Mouse (Mus musculus): ENCODE data around the gene Rest. TPM values are rescaled to one million over a fixed set of nuclear protein-coding genes. Genes with fewer than 3 reads are reported as not detected.
A peak's percentile ranks its signal among the peaks of the same experiment; 100 is the strongest.

The Rest gene
- polyA plus RNA-seq, 1 experiment from 2014 or later, result 19.5 TPM

DNA sequence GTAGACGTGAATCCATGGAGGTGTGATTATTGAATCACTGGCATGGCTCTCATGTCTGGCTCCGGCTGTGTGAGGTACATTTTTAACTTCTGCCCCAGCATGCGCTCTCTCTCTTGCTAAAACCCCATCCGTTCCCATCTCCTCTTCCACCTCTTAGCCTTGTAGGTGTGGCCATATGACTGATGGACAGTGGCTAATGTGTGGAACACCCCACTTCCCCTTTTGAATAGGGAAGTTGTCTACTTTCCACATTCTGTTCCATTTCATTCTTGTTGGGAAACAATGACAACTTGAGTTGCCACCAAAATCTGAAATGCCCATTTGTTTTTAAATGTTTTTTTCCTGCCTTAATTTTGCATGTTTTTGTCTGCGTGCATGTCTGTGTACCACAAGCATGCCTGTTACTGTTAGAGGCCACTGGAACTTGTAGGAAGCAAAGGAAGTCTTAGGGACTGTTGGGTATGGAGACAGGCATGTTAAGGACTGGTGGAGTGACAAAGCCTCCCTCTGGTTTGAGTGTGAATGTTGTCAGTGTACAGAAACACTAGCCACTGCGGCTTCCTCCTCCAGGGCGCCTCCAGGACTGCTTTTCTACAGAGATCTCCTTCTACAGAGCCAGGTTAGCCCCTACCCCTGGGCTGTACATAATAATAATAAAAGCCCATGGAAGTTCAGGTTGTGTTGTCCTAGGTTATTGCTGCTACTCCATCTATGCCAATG lies 27.7 kb downstream of the Rest start:
- Histone ChIP-seq H3K36me3 (peaks cover 97% of the 10 kb centered on the region), H3K4me1 (no peaks in the 10 kb centered on the region), H3K9me3 (replicated peaks) (no peaks in the 10 kb centered on the region), H3K27ac (replicated peaks) (no peak overlapping the region), H3K4me3 (no peak overlapping the region), H3K27me3 (ENCODE audit: low read depth, poor library complexity, severe bottlenecking) (no peaks in the 10 kb centered on the region)
- 94% methylated on average over 7 of the region's 7 CpGs for WGBS
- DNase-seq (ENCODE audit: low spot score), result no peak

DNA sequence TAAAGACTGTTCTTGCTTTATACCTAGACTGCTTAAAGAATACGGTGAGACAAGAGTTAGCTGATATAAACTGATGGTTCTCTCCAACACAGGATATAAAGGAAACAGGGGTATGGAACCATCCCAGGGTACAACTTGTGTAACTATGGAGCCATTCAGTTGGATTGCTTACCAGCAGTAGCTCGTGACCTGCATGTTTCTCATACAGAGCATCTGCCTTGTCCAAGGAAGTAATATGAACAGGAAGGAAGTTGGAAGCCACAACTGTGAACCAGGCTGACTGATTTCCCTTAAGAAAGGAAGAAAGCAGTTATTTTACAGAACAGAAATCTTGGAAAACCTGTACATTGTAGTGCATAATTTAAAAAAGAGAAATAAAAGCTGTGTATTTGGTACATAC lies 34.2 kb downstream of the Rest start:
- 93% methylated on average over 2 of the region's 2 CpGs for WGBS
- H3K27ac ChIP-seq (replicated peaks), result no peak overlapping the region
- H3K9me3 ChIP-seq (replicated peaks), result no peaks in the 10 kb centered on the region
- no peak for DNase-seq (ENCODE audit: low spot score)
- H3K27me3 ChIP-seq (ENCODE audit: low read depth, poor library complexity, severe bottlenecking), result no peaks in the 10 kb centered on the region
- no peaks in the 10 kb centered on the region for H3K4me1 ChIP-seq
- no peak overlapping the region for H3K4me3 ChIP-seq
- peaks cover 88% of the 10 kb centered on the region for H3K36me3 ChIP-seq

DNA sequence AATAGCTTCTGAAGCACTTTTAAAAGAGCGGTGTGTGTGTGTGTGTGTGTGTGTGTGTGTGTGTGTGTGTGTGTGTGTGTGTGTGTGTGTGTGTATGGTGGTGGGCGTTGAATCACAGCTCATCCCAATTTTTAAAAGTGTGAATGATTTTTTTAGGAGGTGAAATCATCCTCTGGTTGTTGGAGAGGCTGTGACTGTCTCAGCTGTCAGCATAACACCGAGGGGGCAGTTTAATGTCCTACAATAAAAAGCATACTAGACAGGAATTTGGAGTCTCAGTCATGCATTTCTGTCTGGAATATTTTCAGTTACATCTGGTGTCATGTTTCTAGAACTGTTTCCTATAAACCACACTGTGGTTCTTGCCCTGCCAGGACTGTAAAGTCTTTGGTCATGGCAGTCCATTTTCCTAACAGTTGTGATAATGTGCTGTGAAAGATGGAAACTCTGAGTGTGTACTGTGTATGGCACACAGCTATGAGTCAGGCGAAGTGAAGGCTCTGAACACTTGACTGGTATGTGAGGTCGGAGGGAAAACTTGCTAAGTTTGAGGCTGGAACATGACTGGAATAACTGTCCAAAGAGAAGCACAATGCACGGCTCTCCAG lies 36.1 kb downstream of the Rest start:
- Histone ChIP-seq H3K27ac (replicated peaks) (no peak overlapping the region), H3K36me3 (peaks cover 90% of the 10 kb centered on the region), H3K27me3 (ENCODE audit: low read depth, poor library complexity, severe bottlenecking) (no peaks in the 10 kb centered on the region), H3K4me3 (no peak overlapping the region), H3K9me3 (replicated peaks) (no peaks in the 10 kb centered on the region), H3K4me1 (no peaks in the 10 kb centered on the region)
- 94% methylated on average over 6 of the region's 6 CpGs for whole genome bisulfite sequencing
- no peak for DNase-seq (ENCODE audit: low spot score)

DNA sequence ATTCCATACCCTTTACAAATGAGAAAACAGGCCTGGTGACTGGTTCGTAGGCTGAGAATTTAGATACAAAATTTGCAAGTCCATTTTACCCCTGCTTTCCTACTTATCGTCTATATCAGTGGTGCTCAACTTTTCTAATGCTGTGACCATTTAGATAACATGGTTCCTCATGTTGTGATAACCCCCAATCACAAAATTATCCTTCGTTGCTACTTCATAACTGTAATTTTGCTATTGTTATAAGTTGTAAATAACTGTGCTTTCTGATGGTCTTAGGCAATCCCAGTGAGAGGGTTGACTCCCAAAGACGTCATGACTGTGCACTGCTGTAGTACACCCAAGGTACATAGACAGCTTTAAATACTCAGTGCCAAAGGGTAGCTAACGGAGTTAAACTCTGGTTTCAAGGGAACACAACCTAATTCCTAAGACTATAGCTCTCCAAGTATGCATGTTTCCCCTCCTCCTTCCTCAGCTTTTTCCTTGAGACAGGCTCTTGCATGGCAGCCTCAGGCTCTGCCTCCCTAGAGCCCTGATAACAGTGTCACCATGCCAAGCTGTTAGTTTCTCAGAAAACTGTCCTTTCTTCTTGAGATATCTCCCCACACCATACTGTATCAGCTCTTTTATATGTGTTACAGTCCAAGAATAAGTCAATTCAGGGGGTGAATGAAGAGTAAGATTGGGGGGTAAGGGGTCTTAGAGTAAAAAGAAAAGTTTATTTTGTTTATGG lies 42.7 kb downstream of the Rest start:
- H3K27me3 ChIP-seq (ENCODE audit: low read depth, poor library complexity, severe bottlenecking), result no peaks in the 10 kb centered on the region
- H3K27ac ChIP-seq (replicated peaks), result no peak overlapping the region
- peak overlapping the region; percentile 97 for H3K4me3 ChIP-seq
- WGBS, result 86% methylated on average over 5 of the region's 5 CpGs
- H3K36me3 ChIP-seq, result peaks cover 52% of the 10 kb centered on the region
- H3K4me1 ChIP-seq, result peaks cover 33% of the 10 kb centered on the region
- no peaks in the 10 kb centered on the region for H3K9me3 ChIP-seq (replicated peaks)
- DNase-seq (ENCODE audit: low spot score), result no peak

DNA sequence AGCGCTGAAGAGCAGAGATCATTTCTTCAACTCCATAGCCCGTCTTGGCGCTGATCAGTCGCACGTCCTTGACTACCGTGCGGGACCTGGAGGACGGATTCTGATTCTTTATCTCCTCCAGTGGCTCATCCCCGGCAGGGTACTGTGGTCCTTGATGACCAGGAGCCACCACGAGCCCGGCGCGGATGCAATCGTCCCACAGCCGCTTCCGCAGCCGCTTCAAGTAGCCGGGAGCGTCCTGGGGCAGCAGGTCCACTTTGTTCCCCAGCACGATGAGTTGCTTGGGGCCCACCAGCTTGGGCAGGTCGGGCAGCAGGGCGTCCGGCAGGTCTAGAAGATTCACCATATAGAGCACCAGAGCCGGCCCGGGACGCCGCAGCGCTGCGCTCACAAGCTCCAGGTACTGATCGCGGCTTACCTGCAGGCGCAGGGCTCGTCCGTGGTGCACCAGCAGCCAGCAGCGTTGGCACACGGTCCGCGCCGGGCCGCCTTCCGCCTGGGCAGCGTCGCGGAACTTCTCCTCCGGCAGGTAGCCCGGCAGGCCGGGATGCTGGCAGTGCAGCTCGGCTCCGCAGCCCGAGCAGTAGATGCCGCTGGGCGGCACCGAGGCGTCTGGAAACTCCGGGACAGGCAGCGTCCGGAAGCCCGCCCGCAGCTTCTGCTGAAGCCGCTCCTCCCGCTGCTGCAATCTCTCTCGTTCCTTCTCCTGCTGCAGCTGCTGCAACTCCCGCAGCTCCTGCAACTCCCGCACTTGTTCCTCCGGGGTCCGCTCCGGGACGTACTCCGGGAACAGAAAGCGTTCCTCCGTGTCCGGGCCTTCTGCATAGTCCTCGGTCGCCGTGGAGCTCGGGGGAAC lies 44.0 kb downstream of the Rest start:
- no peak for DNase-seq (ENCODE audit: low spot score)
- under 1% methylated on average over 76 of the region's 76 CpGs for WGBS
- H3K9me3 ChIP-seq (replicated peaks), result no peaks in the 10 kb centered on the region
- H3K4me1 ChIP-seq, result peaks cover 33% of the 10 kb centered on the region
- peak overlapping the region; percentile 97 for H3K4me3 ChIP-seq
- H3K27ac ChIP-seq (replicated peaks), result peak overlapping the region; percentile 94
- peaks cover 55% of the 10 kb centered on the region for H3K36me3 ChIP-seq
- no peaks in the 10 kb centered on the region for H3K27me3 ChIP-seq (ENCODE audit: low read depth, poor library complexity, severe bottlenecking)

DNA sequence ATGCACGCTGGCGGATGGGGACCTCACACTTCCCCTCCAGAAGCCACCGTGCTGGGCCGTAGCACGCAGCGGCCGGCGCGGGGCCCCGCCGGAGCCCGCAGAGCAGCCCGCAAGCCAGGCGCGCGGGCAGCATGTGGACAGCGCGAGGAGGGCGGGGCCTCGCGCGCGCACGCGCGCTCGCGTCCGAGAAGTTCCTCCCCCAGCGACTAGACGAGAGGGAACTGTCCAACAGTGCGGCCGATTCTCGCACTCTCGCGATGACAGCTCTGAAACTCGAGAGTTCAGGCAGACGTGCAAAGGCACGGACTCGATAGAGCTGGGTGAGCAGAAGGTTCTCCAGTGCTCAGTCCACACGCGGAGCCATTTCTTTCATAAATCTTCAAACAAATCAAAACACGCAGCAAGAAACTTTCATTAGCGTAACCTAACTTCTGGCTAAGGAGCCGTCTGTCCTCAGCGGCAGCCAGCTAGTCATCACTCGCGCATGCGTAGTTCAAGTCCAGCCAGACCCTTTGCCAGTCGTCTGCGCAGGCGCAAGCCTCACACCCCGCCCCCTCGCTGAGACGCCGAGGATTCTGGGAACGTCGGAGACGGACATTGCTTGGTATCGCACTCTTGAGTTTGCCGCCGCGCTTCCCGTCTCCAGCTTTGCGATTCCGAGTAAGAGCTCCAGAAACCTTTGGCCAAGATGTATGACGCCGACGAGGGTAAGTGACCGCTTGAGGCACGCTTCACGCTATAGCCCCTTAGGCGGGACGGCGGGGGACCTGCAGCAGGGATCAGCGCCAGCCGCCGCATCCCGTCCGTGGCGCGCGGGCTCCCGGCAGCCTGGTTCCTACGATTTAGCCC lies 44.9 kb downstream of the Rest start, which contains the start of the genes Noa1 and Polr2b:
Noa1 (minus strand) TSS at position 161 of the 849 bp plus-strand sequence.
Polr2b (plus strand) TSS at position 224 of the 849 bp plus-strand sequence.
- WGBS, result under 1% methylated on average over 85 of the region's 85 CpGs
- Histone ChIP-seq H3K9me3 (replicated peaks) (no peaks in the 10 kb centered on the region), H3K27me3 (ENCODE audit: low read depth, poor library complexity, severe bottlenecking) (no peaks in the 10 kb centered on the region), H3K4me1 (peaks cover 33% of the 10 kb centered on the region), H3K4me3 (peak within 1 kb of the TSS; percentile 97), H3K36me3 (peaks cover 55% of the 10 kb centered on the region), H3K27ac (replicated peaks) (peak within 1 kb of the TSS; percentile 94)
- peak; percentile 99 for DNase-seq (ENCODE audit: low spot score)

DNA sequence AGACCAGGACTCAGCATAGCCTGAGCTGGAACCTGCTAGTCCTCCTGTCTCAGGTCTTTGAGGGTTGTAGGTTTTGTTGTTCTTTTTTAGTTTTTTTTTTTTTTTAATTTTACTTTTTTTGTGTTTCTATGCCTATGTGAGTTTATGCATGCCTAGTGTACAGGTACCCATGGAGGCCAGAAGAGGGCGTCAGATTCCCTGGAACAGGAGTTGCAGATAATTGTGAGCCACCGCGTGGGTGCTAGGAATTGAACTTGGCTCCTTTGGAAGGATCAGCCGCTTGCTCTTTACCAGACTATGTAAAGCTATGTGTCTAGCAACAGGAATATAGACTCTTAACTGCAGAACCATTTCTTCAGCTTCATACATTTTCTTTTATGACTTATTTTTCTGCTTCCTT lies 48.9 kb downstream of the Rest start:
- no peak for DNase-seq (ENCODE audit: low spot score)
- 93% methylated on average over 4 of the region's 4 CpGs for WGBS
- H3K27ac ChIP-seq (replicated peaks), result no peak overlapping the region
- H3K9me3 ChIP-seq (replicated peaks), result no peaks in the 10 kb centered on the region
- H3K36me3 ChIP-seq, result peaks cover 71% of the 10 kb centered on the region
- no peaks in the 10 kb centered on the region for H3K27me3 ChIP-seq (ENCODE audit: low read depth, poor library complexity, severe bottlenecking)
- peaks cover 16% of the 10 kb centered on the region for H3K4me1 ChIP-seq
- H3K4me3 ChIP-seq, result no peak overlapping the region

DNA sequence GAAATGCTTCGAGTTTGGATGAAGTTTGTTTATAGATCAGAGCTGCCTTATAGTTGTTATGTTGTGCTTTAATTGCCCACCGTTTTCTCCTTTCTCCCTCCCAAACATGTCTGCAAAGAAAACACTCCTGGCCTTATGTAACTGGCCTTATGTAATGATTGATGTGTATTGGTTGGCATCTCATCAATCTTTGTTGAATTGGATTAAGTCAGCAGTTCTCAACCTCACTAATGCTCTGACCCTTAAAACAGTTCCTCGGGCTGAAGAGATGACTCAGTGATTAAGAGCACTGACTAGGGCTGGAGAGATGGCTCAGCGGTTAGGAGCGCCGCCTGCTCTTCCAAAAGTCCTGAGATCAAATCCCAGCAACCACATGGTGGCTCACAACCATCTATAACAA lies 49.7 kb downstream of the Rest start:
- Histone ChIP-seq H3K4me3 (no peak overlapping the region), H3K27me3 (ENCODE audit: low read depth, poor library complexity, severe bottlenecking) (no peaks in the 10 kb centered on the region), H3K36me3 (peaks cover 77% of the 10 kb centered on the region), H3K27ac (replicated peaks) (no peak overlapping the region), H3K9me3 (replicated peaks) (no peaks in the 10 kb centered on the region), H3K4me1 (peaks cover 14% of the 10 kb centered on the region)
- WGBS, result 94% methylated on average over 6 of the region's 6 CpGs
- DNase-seq (ENCODE audit: low spot score), result no peak

DNA sequence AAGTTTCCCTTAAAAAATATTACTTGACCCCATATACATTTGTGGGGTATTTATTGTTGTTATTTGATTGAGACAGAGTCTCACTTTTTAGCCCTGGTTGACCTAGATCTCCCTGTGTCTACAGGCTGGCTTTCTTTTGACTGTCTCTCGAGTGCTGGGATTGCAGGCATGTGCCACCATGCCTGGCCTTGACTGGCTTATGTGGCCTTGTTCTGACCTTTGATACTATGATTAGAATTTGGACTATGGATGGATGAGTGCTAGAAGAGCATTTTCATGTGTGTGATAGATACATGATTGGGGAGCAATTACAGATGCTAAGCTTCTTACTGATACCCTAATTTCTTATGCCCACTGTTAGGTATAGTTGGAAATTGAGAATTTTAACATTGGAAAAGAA lies 59.6 kb downstream of the Rest start:
- peaks cover 99% of the 10 kb centered on the region for H3K36me3 ChIP-seq
- H3K27ac ChIP-seq (replicated peaks), result no peak overlapping the region
- H3K9me3 ChIP-seq (replicated peaks), result no peaks in the 10 kb centered on the region
- 88% methylated on average over 1 of the region's 1 CpGs for WGBS
- H3K4me3 ChIP-seq, result no peak overlapping the region
- H3K27me3 ChIP-seq (ENCODE audit: low read depth, poor library complexity, severe bottlenecking), result no peaks in the 10 kb centered on the region
- no peaks in the 10 kb centered on the region for H3K4me1 ChIP-seq
- DNase-seq (ENCODE audit: low spot score), result no peak

DNA sequence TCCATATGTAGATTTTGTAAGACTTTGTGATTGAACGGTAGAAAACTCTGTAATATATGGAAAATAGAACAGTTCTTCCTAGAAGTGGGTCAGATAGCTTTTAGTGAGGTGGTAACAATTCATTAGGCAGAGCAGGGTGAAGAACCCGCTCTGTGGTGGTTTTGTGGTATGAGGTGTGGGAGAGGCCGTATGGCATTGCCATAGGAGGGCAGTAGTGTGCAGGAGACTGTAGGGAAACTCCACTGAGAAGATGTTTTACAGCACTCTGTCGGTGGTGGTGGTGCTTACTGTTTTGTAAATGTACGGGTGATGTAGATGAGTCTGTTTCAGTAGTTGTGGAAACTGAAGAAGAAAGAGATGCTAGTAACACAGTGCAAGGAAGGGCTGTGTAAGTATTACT lies 64.9 kb downstream of the Rest start:
- Histone ChIP-seq H3K9me3 (replicated peaks) (no peaks in the 10 kb centered on the region), H3K27ac (replicated peaks) (no peak overlapping the region), H3K4me1 (no peaks in the 10 kb centered on the region), H3K27me3 (ENCODE audit: low read depth, poor library complexity, severe bottlenecking) (no peaks in the 10 kb centered on the region), H3K36me3 (peaks cover 99% of the 10 kb centered on the region), H3K4me3 (no peak overlapping the region)
- WGBS, result 82% methylated on average over 5 of the region's 5 CpGs
- no peak for DNase-seq (ENCODE audit: low spot score)

All from midbrain, embryonic 10.5 days (tissue).